Mouse (Mus musculus): ENCODE results near the gene Aftph. TPM values are rescaled to one million over a fixed set of nuclear protein-coding genes. Genes with fewer than 3 reads are reported as not detected.

Gene Aftph
- total RNA-seq, 2 experiments from 2014 or later, result 83.0 to 90.9 TPM

DNA sequence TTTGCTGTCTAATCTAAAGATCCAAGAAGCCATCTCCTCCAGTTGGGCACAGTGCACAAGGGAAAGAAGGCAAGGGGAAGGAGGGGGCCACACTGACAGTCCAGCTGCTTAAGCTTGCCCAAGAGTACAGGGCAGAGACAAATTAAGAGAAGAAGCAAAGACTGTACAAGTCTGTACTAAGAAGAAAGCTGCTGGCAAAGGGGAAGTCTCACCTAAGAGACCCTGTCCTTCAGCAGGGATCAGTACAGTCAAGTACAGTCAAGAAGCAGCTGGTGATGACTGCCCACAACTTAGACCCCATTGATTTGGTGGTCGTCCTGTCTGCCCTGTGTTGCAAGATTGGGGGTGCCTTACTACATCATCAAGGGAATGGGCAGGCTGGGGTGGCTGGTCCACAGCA, 12.0 kb downstream of the Aftph start:
- DNase-seq (ENCODE audit: low spot score in 2 of 2), result no peak

DNA sequence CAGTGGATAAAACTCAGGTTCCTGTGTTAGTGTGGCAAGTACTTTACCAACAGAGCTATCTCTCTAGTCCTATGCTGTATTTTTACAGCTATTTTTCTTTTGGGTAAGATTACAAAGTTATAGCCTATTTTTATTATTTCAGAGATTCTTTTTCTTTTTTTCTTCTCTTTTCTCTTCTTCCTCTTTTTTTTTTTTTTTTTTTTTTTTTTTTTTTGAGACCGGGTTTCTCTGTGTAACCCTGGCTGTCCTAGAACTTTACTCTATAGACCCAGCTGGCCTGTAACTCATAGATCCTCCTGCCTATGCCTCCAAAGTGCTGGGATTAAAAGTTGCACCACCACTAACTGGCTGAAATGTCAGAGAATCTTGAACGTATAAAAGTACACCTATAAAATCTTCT, 13.3 kb downstream of the Aftph start:
- DNase-seq (ENCODE audit: low spot score in 2 of 2), result no peak

DNA sequence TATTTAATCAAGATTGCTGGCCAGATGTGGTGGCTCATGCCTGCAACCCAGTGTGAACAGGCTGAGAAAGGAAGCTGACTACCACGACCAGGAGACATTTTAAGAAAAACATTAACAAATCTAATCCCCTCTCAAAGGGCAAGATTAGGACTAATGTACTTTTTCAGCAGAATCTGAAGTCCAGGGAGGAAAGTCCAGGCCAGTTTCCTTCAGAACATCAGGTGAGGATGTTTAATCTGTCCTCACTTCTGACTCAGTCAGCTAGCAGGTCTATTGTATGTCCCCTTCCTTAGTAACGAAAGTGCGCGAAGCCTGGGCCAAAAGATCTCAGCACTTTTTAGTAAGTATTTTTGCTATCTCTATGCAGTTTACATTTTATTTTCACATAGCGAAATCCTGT, 17.8 kb downstream of the Aftph start:
- DNase-seq (ENCODE audit: low spot score in 2 of 2), result no peak

DNA sequence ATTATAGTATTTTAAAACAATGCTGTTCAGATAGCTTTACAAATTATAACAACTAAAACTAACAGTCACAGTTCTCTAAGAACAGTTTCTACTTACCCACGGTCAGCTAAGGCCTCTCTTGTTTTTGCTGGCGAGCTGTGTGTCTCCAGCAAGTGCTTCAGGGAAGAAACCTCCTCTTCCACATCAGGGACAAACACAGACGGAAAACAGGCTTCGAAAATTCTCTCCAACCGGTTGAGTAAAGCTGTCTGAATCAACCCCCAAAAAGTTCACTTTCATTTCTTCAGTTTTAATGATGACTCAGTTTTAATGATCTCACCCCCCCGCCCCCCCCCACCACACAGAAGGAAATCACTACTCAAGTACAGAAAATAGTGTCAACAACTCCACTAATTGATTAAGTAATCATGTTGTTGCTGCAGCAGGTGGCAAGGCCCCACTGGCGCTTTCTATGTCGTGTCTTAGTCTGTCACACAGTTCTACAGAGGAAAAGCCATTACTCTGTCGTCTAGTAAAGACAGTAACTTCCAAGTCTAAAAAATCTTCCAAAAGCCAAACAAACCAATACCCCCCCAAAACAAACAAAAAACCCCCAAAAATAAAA, 29.2 kb downstream of the Aftph start:
- no peak for DNase-seq (ENCODE audit: low spot score in 2 of 2)

DNA sequence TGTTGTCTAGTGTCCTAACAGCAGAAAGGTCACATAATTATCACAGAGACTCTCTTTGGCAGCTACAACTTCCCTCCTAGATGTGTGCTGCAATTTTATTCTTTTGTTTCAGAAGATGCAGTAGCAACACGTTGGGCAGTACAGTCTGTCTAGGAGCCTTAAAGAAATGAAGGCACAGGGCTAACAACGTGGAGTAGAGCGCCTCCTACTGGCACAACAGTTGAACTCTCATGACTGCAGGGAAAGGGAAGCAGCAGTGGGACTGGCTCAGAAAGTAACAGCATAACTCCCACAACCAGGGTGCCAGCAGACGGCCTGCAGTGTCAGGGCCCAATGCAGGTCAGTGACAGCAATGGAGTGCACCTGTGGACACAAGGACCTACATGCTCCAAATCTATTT, 50.4 kb downstream of the Aftph start:
- peak; percentile 28 to 74 for DNase-seq (ENCODE audit: low spot score in 2 of 2)

DNA sequence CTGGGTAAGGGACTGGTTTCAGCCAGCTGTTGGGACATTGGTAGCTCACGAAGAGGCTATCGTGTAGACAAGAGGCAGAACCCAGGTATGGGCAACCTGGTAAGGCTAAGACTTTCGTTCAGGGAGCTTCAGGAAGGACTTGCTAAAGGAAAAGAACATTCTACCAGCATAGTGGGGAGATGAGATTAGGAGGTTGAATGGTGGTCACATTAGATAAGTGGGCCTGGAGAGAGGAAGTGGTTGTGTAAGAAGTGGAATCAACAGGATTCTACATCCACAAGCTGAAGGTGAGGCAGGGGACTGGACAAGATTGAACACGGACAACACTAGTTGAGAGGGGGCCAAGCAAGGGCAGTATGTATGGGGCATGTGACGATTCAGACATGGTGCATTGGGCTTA, 59.7 kb downstream of the Aftph start:
- no peak for DNase-seq (ENCODE audit: low spot score in 2 of 2)

DNA sequence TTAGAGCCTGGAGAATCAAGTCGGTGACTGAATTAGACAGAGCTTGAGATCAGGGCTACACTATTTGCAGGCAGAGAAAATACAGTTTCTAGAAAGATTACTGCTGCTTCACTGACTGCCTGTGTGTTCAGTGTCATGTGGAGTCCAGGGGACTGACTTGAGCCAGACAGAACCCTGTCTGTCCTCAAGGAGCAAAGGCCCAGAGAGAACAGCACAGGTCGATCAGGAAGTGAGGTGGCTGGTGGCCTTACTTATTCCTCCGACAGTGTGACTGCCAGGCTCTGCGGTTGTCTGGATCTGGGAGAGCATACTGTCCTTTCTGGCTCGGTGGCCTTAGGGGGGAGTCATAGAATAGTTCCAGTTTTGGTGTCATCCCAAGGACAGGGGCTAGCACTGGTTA, 60.6 kb downstream of the Aftph start:
- no peak for DNase-seq (ENCODE audit: low spot score in 2 of 2)

DNA sequence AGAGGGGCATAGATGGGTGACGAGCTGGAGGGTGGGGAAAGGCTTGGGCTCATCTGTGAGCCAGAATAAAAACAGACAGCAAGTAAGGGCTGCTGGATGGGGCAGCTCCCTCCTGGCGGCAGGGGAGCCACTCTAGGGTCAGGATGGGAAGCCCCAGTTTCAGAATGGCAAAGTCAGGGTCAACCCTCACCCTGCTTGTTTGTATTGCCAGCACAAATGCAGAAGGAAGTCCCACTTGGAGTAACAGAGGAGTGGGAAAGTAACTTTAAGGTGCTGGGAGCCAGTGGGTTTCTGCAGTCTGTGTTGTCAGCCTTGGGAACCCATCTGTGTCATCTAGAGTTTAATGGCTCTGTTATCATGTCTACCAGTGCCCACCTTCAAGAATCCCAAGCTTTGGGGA, 62.0 kb downstream of the Aftph start:
- DNase-seq (ENCODE audit: low spot score in 2 of 2), result no peak

DNA sequence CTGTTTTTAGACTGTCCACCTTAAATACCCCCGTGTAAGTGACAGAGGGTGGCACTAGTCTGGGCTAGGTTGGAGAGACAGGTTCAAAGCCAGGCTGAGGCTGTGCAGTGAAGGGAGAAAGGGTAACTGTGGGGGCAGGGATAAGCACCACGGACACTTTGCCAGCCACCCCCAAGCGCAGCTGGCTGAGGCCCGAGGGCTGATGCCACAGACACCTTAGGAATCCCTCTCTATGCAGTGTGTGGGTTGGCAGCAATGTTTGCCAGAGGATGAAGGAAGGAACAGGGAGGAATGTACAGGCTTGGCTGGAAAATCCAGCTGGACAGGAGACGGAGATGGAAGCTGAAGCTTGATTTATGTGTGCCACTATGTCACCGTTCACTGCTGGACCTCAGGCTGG, 68.9 kb downstream of the Aftph start:
- DNase-seq (ENCODE audit: low spot score in 2 of 2), result no peak

DNA sequence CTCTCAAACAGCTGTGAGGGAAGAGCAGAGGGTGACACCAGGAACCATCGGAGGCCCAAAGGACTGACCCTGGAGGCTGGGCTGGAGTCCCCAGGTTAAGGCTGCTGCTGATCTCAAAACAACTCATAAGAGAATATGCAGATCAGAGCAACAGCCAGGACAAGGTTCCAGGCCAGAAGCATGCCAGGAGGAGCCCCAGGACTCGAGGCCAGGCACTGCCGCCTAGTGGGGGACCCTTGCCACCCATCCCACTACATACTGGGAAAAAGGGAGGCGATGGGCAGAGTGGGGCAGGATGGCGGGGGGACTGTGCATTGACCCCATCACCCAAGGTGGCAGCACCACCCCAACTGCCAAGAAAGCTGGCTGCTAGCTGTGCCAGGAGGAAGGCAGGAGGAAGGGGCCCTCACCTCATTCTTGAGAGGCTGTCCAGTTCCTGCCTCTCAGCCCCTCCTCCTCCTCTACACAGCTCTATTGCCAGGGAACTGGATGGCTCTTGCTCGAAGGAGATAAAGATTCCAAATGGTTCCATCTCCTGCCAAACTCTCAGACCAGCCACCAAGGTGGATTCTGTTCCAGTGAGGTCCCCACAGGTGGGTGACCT, 69.5 kb downstream of the Aftph start:
- peak in 1 of 2 experiments; percentile 16 for DNase-seq (ENCODE audit: low spot score in 2 of 2)

DNA sequence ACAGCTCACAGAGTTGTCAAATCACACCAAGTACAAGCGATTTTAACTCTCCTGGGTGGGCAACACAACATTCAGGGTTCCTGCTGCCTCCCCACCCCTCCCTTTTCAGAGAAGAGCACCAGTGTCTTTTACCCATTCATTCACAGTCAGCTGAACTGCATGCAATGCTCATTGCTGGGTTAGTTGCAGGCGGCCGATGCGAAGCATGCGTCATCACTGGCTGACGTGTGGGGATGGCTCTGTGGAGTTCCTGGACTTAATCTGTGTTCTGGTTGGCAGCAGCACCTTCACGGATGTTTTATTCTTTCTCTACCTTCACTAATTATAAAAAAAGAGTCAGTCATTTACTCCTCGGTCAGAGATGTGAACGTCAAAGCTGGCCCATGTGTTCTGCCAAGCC, 76.5 kb downstream of the Aftph start:
- peak in 1 of 2 experiments; percentile 42 for DNase-seq (ENCODE audit: low spot score in 2 of 2)

DNA sequence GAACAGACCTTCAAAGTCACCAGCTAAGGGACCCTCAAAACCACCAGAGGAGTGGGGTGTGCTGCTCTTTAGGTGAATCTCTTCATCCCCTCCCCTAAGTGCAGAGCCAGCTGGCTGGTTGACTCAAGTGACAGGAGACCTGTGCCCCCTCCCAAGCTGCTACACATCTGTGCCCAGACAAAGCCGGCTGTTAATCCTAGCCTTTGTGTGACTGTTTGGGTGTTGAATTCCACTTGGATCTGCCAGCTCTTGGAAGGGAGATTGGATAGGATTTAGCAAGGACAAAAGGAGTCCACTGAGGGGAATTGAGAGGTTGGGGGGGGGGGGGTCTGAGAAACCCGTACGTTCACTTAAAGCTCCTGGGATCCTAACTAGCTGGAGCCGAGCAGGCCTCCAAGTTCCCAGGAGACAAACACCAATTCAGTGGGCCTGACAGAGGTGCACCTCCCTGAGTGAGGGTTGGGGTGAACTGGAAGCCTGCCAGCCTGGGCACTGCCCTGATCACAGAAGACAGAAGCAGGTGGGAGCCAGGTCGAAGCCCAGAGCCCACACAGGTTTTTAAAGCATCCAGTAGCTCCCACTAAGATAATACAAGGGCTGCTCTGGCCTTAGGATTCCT, 77.7 kb downstream of the Aftph start:
- no peak for DNase-seq (ENCODE audit: low spot score in 2 of 2)

DNA sequence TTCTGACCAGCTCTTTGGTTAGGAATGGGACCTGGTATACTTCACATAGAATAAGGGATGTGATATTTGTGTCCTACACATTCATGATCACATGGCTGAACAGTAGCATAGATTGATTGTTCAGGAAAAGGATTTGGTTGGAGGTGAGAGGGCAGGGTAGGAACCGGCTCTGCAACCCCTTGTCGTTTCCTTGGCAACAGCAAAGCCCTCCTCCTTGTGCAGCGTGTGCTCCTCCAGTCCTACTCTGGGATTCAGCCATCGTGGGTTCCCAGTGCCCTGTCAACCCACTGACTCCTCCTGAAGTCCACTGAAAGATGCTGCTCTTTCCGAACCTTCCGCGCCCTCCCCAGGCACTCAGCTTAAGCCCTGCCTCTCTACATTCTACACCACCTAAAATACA, 78.6 kb downstream of the Aftph start:
- no peak for DNase-seq (ENCODE audit: low spot score in 2 of 2)

DNA sequence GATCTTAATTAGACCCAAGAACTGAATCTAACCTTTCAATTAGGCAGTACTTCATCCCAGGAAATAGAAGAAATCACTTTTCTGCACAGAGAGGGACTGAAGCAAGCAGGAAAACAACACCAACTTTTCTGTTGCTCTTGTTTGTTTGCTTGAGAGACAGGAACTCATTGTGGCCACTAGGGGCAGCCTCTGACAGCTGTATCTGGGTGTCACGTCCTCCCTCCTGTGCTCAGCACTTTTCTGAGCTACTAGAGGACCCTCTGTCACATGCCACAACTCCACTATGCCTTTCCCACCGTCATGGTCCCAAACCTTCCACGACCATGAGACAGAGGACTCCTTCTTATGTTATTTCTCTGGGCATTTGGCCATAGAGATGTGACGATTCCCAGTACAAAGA, 79.7 kb downstream of the Aftph start:
- peak in 1 of 2 experiments; percentile 45 for DNase-seq (ENCODE audit: low spot score in 2 of 2)

DNA sequence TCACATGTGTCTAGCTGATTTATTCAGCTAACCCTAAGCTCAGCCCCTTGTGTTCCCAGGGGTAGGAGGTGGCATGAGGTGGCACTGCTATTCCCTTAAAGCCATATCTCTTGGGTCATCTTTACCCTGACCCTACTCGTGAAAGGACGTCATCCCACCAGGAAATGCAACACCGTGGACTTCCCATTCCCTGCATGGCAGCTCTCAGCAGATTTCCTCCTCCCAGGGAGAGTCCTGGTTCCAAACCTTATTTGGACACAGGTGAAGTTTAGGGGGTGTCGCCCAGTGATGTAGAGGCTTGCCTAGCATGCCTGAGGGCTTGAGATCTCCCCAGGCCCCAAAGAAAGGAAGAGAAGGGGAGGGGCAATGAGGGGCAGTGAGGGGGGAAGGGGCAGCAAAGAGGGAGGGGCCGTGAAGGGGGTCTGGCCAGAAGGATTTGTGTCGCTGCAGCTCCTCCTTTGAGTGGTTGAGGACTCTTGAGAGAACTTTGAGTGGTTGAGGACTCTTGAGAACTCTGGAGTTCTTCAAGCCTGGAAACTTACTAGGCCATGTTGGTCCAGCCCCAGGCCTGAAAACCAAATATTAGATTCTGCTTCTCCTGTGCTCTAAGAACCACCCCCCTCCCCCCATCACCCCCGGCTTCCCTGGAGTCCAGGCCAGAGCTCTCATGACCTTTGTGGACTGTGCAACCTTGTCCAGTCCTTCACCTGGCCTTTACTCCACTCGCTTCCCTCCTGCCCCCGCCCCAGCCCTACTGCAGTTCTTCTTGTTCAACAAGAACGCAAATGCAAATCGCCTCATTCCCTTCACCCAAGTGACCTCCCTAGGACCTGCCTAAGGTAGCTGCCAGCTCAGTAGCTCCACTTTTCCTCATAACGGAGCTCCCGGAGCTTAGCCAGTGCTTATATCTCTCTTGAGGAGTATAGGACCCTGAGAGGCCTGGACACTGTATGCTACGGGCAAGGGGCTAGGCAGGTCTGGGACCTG, 81.0 kb downstream of the Aftph start:
- no peak for DNase-seq (ENCODE audit: low spot score in 2 of 2)

DNA sequence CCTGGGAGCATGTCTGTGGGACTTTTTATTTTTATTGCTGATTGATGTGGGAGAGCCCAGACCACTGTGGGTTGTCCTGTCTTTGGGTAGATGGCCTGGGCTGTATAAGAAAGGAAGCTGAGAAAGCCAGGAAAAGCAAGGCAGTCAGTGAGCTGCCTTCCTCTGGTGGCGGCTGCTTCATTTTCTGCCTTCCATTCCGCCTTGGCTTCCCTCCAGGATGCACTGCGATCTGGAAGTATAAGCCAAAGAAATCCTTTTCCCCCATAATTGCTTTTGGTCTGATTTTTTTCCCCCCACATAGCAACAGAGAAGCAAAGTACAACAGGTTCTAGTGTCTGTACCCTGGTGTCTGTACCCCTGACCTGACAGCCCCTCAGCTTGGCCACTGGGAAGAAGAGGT, 82.3 kb downstream of the Aftph start:
- peak in 1 of 2 experiments; percentile 23 for DNase-seq (ENCODE audit: low spot score in 2 of 2)

DNA sequence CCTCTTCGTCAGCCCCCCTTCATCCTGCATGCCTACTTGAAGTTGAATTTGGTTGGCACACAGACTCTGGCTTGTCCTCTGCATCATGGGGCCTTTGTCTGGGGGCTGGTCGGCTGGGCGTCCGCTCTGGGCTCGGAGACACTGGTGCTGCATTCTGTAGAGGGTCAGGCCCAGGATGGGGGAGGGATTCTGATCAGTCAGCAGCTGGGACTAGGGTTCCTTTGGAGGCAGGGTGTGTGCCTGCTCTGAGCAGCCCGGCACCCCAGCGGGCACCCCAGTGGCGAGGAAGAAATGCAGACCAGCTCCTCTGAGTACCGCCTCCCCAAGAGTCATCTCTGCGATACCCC, 84.7 kb downstream of the Aftph start:
- DNase-seq (ENCODE audit: low spot score in 2 of 2), result no peak

DNA sequence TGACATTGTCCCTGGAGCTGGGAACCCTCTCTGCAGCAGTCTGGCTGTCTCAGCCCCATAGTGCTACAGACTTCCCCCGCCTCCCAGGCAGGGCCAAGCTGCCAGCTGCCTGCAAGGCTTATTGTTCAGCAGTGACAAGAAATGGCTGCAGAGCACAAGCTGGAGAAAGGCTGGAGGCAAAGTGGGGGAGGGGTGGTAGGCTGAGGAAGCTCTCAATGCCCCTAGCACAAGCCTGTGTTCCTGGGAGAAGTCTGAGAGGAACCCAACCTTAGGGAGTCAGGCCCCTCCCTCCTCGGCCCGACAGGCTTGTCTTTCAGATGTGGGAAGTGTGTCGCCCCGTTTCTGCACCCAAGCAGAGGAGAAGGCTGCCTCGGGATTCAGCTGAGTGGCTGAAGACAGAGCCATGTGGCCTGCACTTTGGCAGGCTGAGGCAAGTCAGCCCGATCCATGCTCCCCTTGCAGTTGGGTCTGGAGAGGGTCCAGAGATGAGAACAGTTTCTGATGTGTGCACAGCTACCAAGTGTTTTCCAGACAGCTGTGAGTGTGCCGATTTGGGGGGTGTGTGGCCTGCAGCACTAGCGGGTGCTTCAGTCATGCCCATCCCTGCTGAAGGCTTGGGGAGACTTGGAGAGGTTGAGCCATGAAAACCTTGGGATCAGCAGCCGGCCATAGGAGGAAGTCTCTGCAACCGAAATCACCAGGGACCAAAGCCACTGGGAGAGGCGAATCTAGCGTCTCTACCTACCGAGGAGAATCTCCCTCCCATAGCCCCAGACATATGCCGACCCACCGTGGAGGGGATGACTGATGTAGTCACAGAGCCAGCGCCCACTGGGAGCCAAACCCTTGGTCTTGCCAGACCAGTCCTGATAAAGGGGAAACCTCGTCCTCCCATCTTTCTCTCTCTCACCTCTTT, 85.3 kb downstream of the Aftph start:
- DNase-seq (ENCODE audit: low spot score in 2 of 2), result peak; percentile 43 to 75

DNA sequence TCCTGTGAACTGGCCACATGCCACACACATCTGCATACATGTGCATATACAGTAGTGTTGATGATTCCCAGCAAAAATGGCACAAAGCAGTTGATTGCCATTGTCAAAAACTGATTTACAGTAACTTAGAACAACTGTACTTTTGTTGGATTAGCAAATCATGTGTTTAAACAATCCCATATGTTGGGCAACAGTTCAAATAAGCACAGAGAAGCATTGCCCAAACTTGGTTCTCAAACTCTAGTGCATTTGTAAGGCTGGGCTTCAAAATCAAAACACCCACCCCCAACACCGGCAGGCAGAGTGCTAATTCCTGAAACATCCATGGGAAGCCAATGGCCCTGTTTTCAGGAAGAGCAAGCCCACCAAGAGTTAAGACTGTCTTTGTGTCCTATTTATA, 90.2 kb downstream of the Aftph start:
- peak in 1 of 2 experiments; percentile 59 for DNase-seq (ENCODE audit: low spot score in 2 of 2)

DNA sequence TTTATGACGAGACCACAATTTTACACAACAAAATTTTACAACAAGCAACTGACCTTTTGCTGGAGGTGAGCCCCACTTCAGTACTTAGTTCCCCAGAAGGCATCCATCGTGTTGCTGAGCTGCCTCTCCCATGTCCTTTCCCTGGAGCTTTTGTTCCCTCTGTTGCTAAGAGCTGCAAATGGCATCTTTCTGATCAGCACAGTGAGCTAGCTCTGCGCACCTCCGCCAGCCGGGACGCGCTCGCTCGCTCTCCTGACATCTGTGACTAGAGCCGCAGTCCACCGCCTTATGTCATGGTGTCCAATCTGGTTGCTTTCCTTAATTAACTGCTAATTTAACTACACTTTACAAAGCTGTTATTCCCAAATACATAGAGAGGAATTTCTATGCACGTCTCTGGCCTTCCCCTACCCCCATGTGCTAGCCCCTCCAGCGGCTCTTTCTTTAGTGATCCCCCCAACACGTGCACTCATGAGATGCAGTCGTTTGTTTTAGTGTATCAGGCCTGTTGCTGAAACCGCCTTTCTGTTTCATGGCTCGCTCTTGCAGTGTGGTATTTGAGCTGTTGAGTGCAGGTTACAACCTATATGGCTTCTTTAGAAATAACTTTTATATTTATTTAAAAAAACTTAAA, 91.3 kb downstream of the Aftph start:
- DNase-seq (ENCODE audit: low spot score in 2 of 2), result peak; percentile 46 to 76

All from layer of hippocampus, adult 18-20 months (tissue).